Mouse (Mus musculus): ENCODE results near the gene Alad.

The Alad gene

DNA sequence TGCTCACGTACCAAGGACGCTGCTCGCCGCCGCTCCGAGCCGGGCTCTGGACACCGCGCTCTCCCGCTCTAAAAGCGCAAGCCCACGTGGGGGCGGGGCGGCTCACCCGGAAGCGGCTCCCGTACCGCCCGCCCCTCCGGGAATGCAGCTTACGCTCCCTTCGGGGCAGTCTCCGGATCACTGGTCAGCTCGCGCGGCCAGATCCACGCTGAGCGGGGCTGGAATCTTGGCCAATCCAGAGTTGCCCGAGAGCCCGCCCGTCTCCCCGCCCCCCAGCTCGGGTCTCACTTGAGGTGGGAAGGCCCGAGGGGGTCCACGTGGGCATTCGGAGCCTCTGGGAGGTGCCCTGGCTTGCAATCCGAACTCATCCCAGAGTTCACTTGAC, at the start of gene Alad:
TSS of gene Alad (minus strand) at position 70 of the 385 bp plus-strand sequence.
- peak; percentile 90 to 94 for DNase-seq

GRCm38 (mm10) chr4:62568359-62568758, 48.6 kb upstream of the Alad start:
- DNase-seq, result no peak

GRCm38 (mm10) chr4:62567696-62568095, 48.0 kb upstream of the Alad start:
- no peak for DNase-seq

GRCm38 (mm10) chr4:62566530-62566929, 46.8 kb upstream of the Alad start:
- peak in 1 of 2 experiments; percentile 27 for DNase-seq

- no peak for DNase-seq
These were observed 42.3 kb upstream of the Alad start for GRCm38 (mm10) chr4:62562006-62562405.

DNA sequence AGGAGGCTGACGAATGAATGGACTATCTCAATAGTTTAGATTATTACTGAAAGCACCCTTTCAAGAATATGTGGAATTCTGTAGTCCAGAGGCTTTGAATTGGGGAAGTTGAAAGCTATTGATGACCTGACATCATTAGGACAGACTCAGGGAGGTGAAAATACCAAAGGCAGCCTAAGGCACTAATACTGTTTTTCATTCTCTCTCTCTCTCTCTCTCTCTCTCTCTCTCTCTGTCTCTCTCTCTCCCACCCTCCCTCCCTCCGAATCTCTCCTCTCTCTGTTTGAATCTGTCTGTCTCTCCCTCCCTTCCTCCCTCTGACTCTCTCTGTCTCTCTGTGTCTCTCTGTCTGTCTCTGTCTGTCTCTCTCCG, 41.9 kb upstream of the Alad start:
- no peak for DNase-seq

- peak; percentile 35 to 85 for DNase-seq
These were observed 41.4 kb upstream of the Alad start for GRCm38 (mm10) chr4:62560963-62561629.

DNA sequence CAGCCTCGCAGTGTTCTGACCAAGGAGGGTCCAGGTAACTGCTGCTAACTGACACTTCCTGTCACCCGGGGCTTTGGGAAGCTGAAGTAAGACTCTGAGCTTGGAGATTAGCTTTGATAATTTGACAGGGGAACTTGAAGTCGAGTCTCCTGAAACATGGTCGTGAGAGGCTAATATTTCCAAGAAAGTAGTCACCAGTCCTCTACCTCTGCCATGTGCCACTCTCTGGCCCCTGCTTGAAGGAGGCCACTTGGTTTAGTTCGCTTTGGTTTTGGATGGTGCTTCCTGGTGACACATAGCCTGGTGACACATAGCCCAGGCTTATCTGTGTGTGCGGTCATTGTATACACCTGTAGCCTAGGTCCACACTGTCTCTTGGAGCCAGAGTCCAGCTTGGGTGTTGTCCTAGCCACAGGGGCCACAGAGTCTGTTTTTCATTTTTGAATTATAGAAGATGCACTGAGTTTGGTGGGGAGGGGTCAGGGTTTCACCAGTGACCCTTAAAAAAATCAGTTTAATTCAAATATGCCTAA, 40.1 kb upstream of the Alad start, which contains the start of gene Rgs3:
TSS of gene Rgs3 (plus strand) at position 51 of the 533 bp plus-strand sequence.
- DNase-seq, result no peak

DNA sequence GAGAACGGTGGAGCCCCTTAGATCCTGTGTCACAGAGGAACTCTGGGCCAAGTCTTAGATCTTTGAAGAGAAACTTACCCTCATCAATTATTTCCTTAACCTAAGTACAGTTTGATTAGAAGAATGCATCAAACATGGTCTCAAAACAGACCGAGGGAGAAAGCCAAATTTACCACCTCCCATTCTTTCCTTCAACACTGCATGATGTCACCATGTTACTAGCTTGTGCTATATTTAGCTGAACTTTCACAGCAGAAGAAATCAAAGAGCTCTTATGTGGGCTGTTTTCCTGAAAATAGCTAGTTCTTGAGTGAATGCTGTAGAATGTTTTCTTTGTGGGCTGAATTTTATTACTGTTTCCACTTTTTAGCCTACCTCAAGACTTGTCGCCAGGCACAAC, 37.7 kb upstream of the Alad start:
- no peak for DNase-seq

- DNase-seq, result no peak
These were observed 32.2 kb upstream of the Alad start for GRCm38 (mm10) chr4:62551966-62552365.

DNA sequence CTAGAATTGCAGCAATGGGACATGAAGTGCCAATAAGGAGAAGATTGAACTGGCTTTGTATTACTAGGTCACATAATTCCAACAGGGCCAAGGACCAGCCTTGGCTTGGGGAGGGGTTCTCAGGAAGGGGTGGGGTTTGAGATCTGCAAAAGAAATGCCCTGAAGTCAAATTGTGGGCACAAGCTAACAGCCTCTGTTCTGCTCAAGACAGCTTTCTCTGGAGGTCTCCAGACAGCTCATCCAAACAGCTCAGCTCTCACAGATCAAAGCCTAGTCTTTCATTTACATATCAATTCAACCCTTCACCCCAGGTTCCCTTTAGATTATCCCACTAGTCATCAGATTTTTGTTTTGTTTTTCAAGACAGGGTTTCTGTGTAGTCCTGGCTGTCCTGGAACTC, 25.1 kb upstream of the Alad start:
- DNase-seq, result no peak

DNA sequence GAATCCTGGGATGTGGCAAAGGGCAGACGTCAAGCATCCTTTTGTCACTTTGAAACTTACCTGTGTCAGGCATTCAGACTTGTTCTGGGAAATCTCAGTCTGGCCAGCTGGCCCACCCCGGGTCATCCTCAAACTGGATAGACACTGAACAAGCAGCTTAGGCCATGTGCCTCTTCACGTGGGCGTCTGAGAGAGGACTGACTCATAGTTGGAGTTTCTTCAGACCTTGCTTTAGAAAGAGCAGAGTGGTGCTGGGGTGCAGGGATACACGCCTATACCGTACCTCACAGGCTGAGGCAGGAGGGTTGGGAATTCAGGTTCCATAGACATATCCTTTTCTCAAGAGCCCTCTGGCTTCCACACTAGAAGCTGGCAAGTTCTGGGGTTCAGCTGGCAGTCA, 24.1 kb upstream of the Alad start:
- DNase-seq, result no peak

- no peak for DNase-seq
These were observed 22.1 kb upstream of the Alad start for GRCm38 (mm10) chr4:62541802-62542201.

DNA sequence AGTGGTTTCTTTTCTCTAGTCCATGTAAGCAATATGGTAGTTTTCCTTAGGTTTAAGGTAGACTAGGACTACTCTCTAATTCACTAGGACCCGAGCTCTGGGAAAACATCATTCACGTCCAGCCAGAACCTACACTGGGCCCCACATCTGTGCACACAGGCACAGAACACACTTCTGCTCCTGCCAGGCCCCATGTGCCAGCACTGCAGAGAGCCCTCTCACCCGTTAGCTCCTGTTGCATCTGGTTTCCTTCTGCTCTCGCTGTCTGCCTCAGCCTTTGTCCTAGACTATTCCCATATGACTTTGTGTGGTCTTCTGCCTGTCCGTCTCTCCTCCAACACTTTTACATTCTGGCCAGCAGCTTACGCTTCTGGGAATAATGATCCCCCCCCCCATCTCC, 14.0 kb upstream of the Alad start:
- no peak for DNase-seq

- DNase-seq, result no peak
These were observed 7.9 kb upstream of the Alad start for GRCm38 (mm10) chr4:62527655-62528054.

DNA sequence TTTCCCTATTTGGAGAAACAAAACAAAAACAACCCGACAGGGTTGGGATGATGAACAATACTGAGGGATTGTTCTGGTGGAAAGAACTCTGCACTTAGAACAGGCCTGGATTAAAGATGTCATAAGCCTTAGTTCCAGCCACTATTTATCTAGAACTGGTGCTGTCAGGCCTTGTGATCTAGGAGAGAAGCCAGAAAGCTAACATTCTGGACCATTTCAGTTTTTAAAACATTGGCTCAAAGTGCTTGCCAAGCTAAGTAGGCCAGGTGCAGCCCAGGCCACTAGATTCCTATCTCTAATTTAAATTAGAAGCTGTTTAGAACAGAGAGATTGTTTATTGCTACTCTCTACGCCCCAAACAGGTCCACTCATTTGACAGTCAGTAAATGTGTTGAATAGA, 6.5 kb upstream of the Alad start:
- DNase-seq, result no peak

DNA sequence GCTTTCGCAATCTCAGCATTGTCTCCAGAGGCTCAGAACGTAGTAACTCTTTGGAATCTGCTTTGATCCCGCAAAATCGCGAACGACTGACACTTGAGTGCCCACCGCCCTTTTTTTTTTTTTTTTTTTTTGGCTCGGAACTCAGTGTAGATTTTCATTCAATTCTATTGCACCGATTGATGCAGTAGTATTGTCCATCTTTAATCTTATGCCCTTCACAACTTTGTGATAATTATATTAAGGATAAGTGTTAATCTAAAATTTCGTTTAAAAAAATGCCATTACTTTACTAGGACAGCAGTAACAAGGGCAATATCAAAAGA, 5.7 kb upstream of the Alad start:
- DNase-seq, result no peak

DNA sequence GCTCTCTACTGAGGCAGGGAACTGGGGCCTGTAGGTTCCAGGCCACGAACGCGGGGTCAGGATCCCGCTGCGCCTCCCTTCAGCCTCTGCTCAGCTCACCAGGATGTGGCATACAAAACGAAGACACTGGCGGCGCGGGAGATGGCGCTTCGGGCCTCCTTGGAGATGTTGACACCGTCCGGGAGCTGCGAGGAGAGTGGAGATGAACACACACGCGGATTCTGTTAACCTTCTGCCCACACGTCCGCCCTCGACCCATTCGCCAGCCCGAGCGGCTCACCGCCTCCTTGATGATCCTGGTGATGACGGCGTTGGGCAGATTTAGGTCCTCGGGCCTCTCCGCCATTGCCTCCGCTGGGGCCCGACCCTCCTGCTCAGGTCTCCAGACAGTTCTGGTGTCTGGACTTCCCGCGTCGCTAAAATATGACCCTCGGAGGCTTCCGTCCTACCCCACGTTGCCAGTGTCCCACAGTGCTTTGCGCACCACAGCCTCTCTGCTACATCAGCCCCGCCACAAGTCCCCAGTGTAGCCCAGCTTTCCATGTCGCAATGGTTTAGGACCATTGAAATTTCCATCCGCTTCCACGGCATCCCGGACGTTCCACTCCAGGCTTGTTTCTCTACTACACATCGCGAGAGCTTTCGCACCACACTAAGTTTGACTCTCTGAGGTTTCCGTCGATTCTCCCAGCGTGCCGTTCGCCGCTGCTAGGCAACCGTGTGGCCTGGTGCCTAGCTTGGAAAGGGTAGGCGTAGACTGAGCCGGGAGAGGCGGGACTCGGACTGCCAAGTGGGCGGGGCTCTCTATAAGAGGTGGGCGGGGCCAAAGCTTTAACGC, 5.2 kb upstream of the Alad start, which contains the start of the genes Pole3 and 4933430I17Rik:
TSS of gene Pole3 (minus strand) at position 418 of the 838 bp plus-strand sequence.
TSS of gene 4933430I17Rik (plus strand) at position 719 of the 838 bp plus-strand sequence.
- peak; percentile 98 for DNase-seq

GRCm38 (mm10) chr4:62520892-62521400, 1.2 kb upstream of the Alad start:
- no peak for DNase-seq

DNA sequence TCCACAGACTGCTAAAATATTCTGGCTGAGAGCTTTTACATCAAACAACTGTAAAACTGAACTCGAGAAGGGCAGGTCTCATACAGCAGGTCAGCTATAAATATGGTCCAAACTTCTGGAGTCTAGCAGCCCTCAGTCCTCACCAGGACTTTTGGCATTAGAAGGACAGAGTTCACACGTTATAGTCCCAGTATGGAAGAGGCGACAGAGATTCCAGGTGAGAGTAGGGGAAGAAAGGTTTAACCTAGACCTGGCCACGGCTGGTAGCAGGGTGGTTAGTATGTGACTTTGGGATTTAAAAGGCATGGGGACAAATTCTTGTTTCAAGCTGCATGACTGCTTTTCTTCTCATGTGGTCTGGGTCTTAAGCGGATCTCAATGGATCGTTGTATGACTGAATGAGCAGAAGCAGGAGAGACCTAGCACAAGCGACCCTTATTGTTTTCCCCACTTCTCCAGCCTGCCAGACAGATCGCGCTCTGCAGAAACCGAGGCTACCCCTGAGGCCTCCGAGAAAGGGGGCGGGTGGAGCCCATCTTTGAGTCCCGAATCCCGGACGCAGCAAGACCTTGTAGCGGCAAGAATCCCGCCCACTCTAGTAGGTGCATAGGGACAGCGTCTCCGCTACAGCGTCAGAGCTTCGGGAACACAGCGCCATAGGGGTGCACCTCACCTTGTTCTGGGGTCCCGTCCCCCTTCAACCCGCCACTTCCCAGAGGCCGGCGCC, 433 bp downstream of the Alad start:
- DNase-seq, result no peak

GRCm38 (mm10) chr4:62518416-62519121, 1.1 kb downstream of the Alad start:
- DNase-seq, result peak; percentile 29 to 61
